Mouse (Mus musculus) hindbrain, embryonic 11.5 days (tissue): Measurements from ENCODE around the gene Spsb2. TPM values are rescaled to one million over a fixed set of nuclear protein-coding genes. Genes with fewer than 3 reads are reported as not detected.
"Not testable (repeated sequence)": the region's sequence is repeated elsewhere in the genome, so short reads cannot be mapped to it uniquely, and the experiment has no call there.

Experiments
- ATAC-seq: fragments of 200-750 bp; cut with Nextera tagmentation; 2 replicates; pipeline ENCODE4 v1.8.0; 2017; ENCODE audit warnings: mild to moderate bottlenecking, moderate TSS enrichment, moderate library complexity; ENCODE audit not compliant: low FRiP score
- DNase-seq: peaks from one replicate; pipeline ENCODE4 v3.0.0-alpha.2; 2015; ENCODE audit warnings: low spot score
- H3K27ac ChIP-seq: fragments of 300-500 bp; sonication (generic); 2 replicates; pipeline ENCODE4 v1.5.1; 2014; ENCODE audit warnings: mild to moderate bottlenecking, low read depth, low read length
- H3K27me3 ChIP-seq: fragments of 300-500 bp; sonication (generic); 2 replicates; pipeline ENCODE4 v1.6.1; 2014; ENCODE audit warnings: mild to moderate bottlenecking, low read length, moderate library complexity, mixed read lengths; ENCODE audit not compliant: control insufficient read depth, insufficient read depth
- H3K36me3 ChIP-seq: fragments of 300-500 bp; sonication (generic); 2 replicates; pipeline ENCODE4 v1.6.1; 2014; ENCODE audit warnings: mild to moderate bottlenecking, low read length, moderate library complexity, mixed read lengths; ENCODE audit not compliant: control insufficient read depth, insufficient read depth
- H3K4me1 ChIP-seq: fragments of 300-500 bp; sonication (generic); replicated peaks from 2 replicates; pipeline ENCODE4 v1.6.1; 2014; ENCODE audit warnings: low read length, mixed read lengths; ENCODE audit not compliant: control insufficient read depth, insufficient read depth
- H3K4me2 ChIP-seq: fragments of 300-500 bp; sonication (generic); replicated peaks from 2 replicates; pipeline ENCODE4 v1.6.1; 2014; ENCODE audit warnings: mild to moderate bottlenecking, low read depth, low read length
- H3K4me3 ChIP-seq: fragments of 300-500 bp; sonication (generic); 2 replicates; pipeline ENCODE4 v1.5.1; 2014; ENCODE audit warnings: low read depth, low read length
- H3K9ac ChIP-seq: fragments of 300-500 bp; sonication (generic); 2 replicates; pipeline ENCODE4 v1.6.1; 2014; ENCODE audit warnings: low read depth, low read length
- H3K9me3 ChIP-seq: fragments of 300-500 bp; sonication (generic); 2 replicates; pipeline ENCODE4 v1.6.1; 2016; ENCODE audit warnings: low read length; ENCODE audit not compliant: control insufficient read depth
- WGBS: fragments of 180-500 bp; shearing (Covaris S2); extraction: QIAGEN DNeasy Blood & Tissue Kit; methylation state at CpG from one replicate; pipeline ENCODE4 v1.1.7; 2014; 5-methylcytosine and 5-hydroxymethylcytosine counted together
- polyA plus RNA-seq: library from polyadenylated mRNA; unstranded; fragments of >200 nt; fragmentation: Nextera tagmentation; extraction: Ambion mirVana; gene quantifications from 2 replicates; pipeline ENCODE4 v1.2.1, GENCODE M21; 2014

Spsb2 gene
- polyA plus RNA-seq, 1 experiment from 2014 or later = 6.7 TPM

DNA sequence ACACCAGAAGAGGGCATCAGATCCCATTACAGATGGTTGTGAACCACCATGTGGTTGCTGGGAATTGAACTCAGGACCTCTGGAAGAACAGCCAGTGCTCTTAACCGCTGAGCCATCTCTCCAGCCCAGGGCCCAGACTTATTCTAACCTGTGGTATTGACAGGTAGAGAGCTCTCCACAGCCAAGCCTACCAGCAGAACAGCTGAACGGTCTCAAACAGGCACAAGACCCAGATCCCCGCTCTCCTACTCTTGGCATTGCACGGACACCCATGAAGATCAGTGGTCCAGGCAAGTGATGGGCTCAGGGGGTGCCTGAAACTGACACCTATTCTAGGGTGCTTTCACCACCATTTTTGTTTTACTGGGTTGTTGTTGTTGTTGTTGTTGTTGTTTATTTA, 22.7 kb downstream of the Spsb2 start:
- DNase-seq, H3K9ac ChIP-seq: not testable (repeated sequence)

DNA sequence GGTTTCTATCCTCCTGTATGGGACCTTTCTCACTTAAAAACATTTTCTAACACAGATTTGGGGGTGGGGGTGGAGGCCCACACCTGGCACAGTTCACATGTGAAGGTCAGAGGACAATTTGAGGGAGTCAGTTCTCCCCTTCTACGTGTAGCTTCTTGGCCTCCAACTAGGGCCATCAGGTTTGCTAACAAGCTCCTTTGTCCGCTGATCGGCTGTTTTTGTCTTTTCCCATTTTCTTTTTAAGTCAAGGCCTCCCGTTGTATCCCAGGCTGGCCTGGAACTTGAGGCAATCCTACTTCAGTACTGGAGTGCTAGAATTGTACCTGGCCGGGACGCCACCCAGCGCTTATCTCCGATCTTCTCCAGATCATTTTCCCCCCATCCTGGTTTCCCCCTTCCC, 23.2 kb downstream of the Spsb2 start:
- no peak overlapping the region for H3K4me3 ChIP-seq
- no peak overlapping the region for H3K9ac ChIP-seq
- no peak for DNase-seq
- no peak for ATAC-seq
- 0 out of 2 replicates have a peak, but pooled peaks cover 3% of the 10 kb centered on the region for H3K36me3 ChIP-seq
- peak overlapping the region; percentile 85; the same call in 1 of the 2 replicates for H3K4me2 ChIP-seq
- no peaks in the 10 kb centered on the region for H3K9me3 ChIP-seq
- peaks cover 8% of the 10 kb centered on the region for H3K4me1 ChIP-seq
- H3K27me3 ChIP-seq = no peaks in the 10 kb centered on the region
- WGBS = 95% methylated on average over 8 of the region's 8 CpGs
- no peak overlapping the region for H3K27ac ChIP-seq

More for the DNA sequence above, 22.7 kb downstream of the Spsb2 start:
- peak overlapping the region; percentile 68; the same call in 1 of the 2 replicates for H3K4me3 ChIP-seq
- H3K27me3 ChIP-seq, ATAC-seq, H3K27ac ChIP-seq, H3K4me1 ChIP-seq, H3K9me3 ChIP-seq, H3K36me3 ChIP-seq: not testable (repeated sequence)
- WGBS = 92% methylated on average over 4 of the region's 4 CpGs
- H3K4me2 ChIP-seq = peak overlapping the region; percentile 85

DNA sequence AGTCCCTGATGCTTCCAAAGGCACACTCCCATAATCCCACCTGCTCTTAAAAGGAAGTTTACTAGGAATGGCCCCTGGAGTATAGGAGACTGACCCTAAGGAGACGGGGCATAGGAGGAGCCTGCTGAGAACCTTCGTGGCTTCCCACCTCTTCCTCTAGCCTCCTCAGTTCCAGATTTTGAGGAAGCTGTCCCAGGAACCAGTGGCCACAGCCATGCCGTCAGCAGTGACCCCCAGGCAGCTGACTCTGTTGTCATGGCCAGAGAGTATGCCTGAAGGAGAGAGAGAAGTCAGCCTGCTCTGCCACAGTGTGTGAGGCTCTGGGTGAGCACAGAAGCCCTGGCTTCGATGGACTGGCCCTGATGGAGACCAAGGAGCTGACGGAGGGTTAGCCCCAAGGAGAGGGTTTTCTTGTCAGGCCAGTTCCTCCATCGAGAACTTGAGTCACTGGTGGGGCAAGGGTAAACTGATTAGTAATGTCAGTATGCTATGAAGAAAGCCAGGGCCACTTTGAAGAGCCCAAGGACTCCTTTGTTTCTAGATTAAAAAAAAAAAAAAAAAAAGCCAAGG, 26.1 kb downstream of the Spsb2 start:
- H3K27ac ChIP-seq = no peak overlapping the region
- H3K4me3 ChIP-seq = no peak overlapping the region
- H3K9ac ChIP-seq = no peak overlapping the region
- ATAC-seq (no peak), DNase-seq (no peak)
- H3K27me3 ChIP-seq = no peaks in the 10 kb centered on the region
- 0 out of 2 replicates have a peak, but pooled peaks cover 7% of the 10 kb centered on the region for H3K4me1 ChIP-seq
- WGBS = 86% methylated on average over 6 of the region's 6 CpGs
- 0 out of 2 replicates have a peak, but pooled peaks cover 3% of the 10 kb centered on the region for H3K36me3 ChIP-seq
- H3K9me3 ChIP-seq = no peaks in the 10 kb centered on the region
- no peak overlapping the region for H3K4me2 ChIP-seq

DNA sequence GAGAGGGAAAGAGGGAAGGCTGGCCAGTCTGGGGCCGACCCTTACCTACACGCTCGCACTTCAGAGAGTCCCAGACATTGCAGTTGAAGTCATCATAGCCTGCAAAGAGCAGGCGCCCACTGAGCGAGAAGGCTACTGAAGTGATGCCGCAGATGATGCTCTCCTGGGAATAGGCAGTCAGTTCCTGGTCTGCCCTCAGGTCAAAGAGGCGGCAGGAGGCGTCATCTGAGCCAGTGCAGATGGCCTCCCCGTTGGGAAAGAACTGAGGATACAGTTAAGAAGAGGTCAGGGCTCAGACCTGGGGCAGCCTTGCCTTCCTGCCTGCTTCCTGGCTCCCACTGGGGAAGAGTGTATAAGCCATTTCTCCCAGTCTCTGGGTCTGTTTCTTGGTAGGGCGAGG, 27.1 kb downstream of the Spsb2 start:
- DNase-seq (no peak), ATAC-seq (no peak)
- Histone ChIP-seq H3K4me2 (no peak overlapping the region), H3K4me1 (peaks cover 10% of the 10 kb centered on the region), H3K9me3 (no peaks in the 10 kb centered on the region), H3K9ac (no peak overlapping the region), H3K4me3 (no peak overlapping the region), H3K36me3 (0 out of 2 replicates have a peak, but pooled peaks cover 3% of the 10 kb centered on the region), H3K27ac (no peak overlapping the region), H3K27me3 (no peaks in the 10 kb centered on the region)
- 54% methylated on average over 10 of the region's 10 CpGs for WGBS

DNA sequence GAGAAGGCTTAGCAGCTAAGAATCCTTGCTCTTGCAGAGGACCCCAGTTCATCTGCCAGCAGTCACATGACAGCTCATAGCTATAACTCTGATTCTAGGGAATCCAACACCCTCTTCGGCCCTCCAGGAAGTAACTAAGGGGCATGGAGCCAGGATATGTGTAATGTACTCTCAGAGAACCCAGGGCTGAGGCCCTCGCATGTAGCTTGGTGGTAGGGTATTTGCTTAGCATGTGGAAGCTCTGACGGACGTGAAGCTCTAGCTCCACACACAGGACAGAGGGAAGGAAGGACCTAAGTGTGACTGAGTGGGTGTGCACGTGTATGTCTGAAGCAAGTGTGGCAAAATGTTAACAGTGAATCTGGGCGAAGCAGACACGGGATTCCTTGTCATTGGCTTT, 27.9 kb downstream of the Spsb2 start:
- ATAC-seq (no peak), DNase-seq (no peak)
- no peaks in the 10 kb centered on the region for H3K9me3 ChIP-seq
- H3K36me3 ChIP-seq = peaks cover 3% of the 10 kb centered on the region; the same call in 1 of the 2 replicates
- H3K27me3 ChIP-seq = no peaks in the 10 kb centered on the region
- H3K27ac ChIP-seq = no peak overlapping the region
- no peak overlapping the region for H3K4me3 ChIP-seq
- 81% methylated on average over 7 of the region's 7 CpGs for WGBS
- H3K4me1 ChIP-seq = peaks cover 8% of the 10 kb centered on the region
- no peak overlapping the region for H3K4me2 ChIP-seq
- H3K9ac ChIP-seq = no peak overlapping the region

DNA sequence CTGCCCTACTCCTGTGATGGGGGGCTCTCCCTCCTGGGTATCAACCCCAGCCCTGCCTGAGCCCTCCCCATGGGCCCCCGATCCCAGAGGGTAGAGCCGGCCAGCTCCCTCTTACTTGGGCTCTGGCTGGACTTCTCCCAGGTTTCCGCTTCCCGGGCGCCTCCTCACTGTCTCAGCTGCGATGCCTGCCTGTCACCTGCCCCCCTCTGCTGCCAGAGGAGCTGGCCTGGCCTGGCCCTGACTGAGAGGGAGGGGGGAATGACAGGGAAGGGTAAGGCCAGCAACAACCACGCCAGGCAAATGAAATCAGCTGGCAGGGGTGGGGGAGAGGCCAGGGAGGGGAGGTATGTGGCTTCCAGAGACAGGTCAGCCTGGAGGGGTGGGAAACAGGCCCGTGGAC, 31.3 kb downstream of the Spsb2 start:
- Histone ChIP-seq H3K4me1 (peaks cover 5% of the 10 kb centered on the region), H3K4me3 (no peak overlapping the region), H3K9ac (peak overlapping the region; percentile 3; the same call in 1 of the 2 replicates), H3K4me2 (no peak overlapping the region), H3K36me3 (no peaks in the 10 kb centered on the region; the same call in 1 of the 2 replicates), H3K27ac (no peak overlapping the region), H3K9me3 (no peaks in the 10 kb centered on the region), H3K27me3 (no peaks in the 10 kb centered on the region)
- 18% methylated on average over 8 of the region's 8 CpGs for WGBS
- no peak for DNase-seq
- peak; percentile 43; the same call in 1 of the 2 replicates for ATAC-seq

DNA sequence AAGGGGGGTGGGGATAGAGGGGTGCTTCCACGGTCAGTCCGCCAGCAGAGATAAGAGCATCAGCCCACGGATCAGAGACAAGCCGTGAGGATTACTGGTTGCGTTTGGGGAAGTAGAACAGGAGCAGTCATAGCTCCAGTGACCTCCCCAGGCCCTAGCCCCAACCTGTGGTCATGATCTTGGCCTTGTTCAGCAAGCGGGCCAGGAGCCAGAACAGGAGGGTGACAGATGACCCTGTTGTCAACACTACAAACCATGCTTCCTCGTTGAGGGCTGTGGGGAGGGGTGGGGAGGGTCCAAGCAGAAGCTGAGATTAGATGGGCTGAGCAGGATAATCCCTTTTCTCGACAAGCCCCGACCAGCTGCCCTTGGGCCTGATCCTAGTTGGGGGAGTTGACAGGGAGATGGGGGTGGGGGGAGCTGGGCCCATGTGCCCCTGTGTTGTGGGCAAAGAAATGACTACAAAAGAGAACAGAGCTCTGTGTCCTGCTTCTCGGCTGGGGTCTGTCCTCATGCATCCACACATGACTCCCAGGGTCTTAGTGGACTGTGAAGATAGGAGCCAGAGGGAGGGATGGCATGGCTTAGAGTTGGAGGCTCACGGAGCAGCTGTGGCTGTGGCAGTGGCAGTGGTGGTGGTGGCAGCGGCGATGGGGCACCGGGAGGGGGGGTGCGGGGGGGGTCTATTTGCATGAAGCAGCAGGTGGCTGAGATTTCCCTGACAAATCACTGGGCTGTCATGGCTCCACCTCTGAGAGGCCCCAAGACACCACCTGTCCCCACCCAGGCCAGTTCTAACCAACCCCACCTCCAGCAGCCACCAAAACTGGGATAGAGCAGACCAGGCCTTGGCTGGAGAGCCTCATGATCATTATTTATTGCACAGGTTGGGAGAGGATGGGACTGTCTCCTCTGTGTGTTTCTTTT, 32.0 kb downstream of the Spsb2 start, which contains the start of gene Gnb3:
Gnb3 (minus strand) TSS at position 35 of the 927 bp plus-strand sequence.
- H3K4me2 ChIP-seq = no peak within 1 kb of the TSS
- H3K9ac ChIP-seq = peak within 1 kb of the TSS; percentile 3; the same call in 1 of the 2 replicates
- no peak within 1 kb of the TSS for H3K4me3 ChIP-seq
- H3K36me3 ChIP-seq = no peaks in the 10 kb centered on the region; the same call in 1 of the 2 replicates
- H3K27ac ChIP-seq = no peak within 1 kb of the TSS
- no peaks in the 10 kb centered on the region for H3K9me3 ChIP-seq
- WGBS = 30% methylated on average over 15 of the region's 15 CpGs
- DNase-seq (no peak), ATAC-seq (no peak)
- no peaks in the 10 kb centered on the region for H3K27me3 ChIP-seq
- peaks cover 5% of the 10 kb centered on the region for H3K4me1 ChIP-seq

DNA sequence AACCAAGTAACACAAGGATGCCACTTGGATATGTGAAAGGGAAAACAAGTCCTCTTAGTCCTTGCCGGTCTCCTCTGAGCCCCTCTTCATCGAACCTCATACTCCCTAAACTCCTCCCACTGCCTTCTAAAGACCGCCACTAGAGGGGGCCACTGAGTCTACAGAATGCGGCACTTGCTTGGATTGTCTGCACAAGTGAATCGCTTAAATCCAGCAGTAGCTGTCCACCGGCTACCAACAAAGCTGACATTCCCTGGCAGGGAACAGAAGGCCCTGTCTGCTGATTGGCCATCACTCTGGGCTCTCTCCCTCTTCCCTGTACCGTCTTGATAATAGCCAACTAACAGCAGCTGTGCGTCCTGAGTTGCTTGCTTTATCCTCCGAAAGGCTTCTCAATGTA, 38.8 kb downstream of the Spsb2 start:
- no peak overlapping the region for H3K4me2 ChIP-seq
- WGBS = 9% methylated on average over 9 of the region's 9 CpGs
- no peak overlapping the region for H3K9ac ChIP-seq
- H3K27ac ChIP-seq = no peak overlapping the region
- H3K4me1 ChIP-seq = no peaks in the 10 kb centered on the region
- H3K4me3 ChIP-seq = no peak overlapping the region
- H3K36me3 ChIP-seq = no peaks in the 10 kb centered on the region
- no peaks in the 10 kb centered on the region for H3K9me3 ChIP-seq
- DNase-seq (peak; percentile 99), ATAC-seq (peak; percentile 85)
- H3K27me3 ChIP-seq = no peaks in the 10 kb centered on the region
